Mouse (Mus musculus) right cerebral cortex, postnatal 36 days (tissue): ENCODE data around the gene Vmn2r100.

Experiments used
- DNase-seq, 2 experiments: peaks; one replicate each; pipeline ENCODE4 v3.0.0; 2022; ENCODE audit warnings: low spot score in 2 of 2, mixed read lengths in 1 of 2

Gene Vmn2r100

DNA sequence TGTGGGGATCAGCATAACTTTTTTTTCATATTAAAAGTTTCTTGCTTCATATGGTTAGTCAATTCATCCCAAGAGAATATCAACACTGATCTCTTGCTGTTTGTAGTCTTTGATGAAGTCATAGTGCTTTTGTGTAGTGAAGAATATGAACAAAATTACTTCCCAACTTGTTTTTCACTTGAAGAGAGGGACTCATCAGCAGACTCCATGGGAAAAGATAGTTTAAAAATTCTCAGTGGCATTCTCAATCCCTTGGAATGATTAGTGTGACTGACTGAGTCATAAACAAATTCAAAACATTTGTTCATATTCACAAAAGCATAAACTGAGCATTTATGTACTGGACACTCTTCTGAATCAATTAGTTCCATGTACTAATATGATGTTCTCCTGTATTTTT lies at the start of gene Vmn2r100:
Vmn2r100 (plus strand) TSS at position 301 of the 400 bp plus-strand sequence.
- no peak for DNase-seq

DNA sequence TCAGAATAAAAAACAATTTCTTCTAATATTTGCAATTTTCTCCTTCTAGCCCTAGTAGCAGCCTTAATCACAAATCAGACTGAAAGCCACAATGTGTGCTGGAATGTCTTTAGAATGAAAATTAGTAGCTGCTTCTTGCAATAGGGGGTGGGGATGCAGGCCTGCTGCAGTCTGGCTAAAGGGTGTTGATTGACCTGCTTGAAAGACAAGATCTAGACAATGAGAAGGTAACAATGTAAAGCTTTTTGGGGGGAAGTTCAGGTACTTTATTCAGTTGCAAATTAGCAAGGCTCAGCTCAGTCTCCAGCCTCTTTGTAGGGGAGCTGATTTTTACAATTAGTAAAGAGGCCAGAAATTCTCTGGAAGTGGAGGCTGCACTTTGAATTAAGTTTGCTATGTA lies 21.7 kb upstream of the Vmn2r100 start:
- no peak for DNase-seq

DNA sequence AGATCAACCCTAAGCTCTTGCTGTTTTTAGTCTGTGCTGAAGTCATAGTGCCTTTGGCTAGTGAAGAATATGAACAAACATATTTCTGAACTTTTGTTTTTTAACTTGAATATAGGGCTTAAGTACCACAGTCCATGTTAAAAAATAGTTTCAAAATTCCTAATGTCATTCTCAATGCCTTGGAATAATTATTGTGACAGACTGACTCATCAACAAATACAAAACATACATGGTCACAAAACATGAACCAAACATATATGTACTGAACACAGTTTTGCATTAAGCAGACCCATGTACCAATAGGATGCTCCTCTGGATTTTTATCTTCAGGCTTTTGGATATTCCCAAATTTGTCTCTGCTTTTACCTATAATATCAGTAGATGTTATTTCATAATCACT lies 72.4 kb downstream of the Vmn2r100 start, which contains the start of gene Vmn2r101:
Vmn2r101 (plus strand) TSS at position 301 of the 400 bp plus-strand sequence.
- no peak for DNase-seq
